Mouse (Mus musculus): ENCODE data around the gene Ifi35. TPM values are rescaled to one million over a fixed set of nuclear protein-coding genes. Genes with fewer than 3 reads are reported as not detected.
"Not testable (repeated sequence)": the region's sequence is repeated elsewhere in the genome, so short reads cannot be mapped to it uniquely, and the experiment has no call there.

The Ifi35 gene
- total RNA-seq, 2 experiments from 2014 or later: 8.6 to 8.7 TPM

DNA sequence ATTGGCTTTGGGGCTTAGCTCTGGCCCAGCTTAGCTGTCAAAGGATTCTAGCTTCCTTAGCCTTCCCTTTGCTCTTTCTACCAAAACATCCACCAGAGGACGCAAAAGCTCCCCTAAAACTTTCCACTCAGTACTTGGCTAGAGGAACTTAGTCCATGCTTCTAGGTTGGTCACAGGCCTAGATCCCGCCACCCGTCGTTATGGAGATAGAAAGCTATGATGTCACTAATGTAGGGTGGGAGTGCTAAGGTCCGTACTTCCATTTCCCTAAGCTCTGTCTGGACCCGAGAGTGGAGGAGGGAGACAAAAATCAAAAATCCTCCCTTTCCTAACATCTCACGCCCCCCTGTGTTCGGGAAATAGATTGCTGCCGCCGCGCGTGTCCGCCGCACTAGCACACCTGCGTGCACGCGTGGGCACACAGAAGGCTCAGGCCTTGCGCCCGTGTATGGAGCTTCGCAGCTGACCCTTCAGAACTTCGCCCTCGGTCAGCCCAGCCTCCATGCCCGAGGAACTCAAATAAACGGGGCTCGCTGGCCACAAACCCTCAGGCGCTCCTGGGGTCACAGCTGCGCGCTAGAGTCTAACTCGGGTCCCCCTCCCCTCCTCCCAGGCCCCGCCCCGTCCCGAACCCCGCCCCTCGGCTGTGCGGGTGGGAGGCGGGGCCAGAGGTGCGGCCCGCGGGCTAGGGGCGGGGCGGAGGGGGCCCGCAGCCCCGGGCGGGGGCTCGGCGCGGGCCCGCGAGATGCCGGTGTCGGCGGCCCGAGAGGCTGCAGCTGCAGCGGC is 19.5 kb downstream of the Ifi35 start:
- peak; percentile 62 for DNase-seq (ENCODE audit: low spot score)

GRCm38 (mm10) chr11:101468263-101468688 is 20.1 kb downstream of the Ifi35 start:
- peak; percentile 16 for DNase-seq (ENCODE audit: low spot score)

GRCm38 (mm10) chr11:101468731-101469130 is 20.5 kb downstream of the Ifi35 start:
- DNase-seq (ENCODE audit: low spot score): no peak

DNA sequence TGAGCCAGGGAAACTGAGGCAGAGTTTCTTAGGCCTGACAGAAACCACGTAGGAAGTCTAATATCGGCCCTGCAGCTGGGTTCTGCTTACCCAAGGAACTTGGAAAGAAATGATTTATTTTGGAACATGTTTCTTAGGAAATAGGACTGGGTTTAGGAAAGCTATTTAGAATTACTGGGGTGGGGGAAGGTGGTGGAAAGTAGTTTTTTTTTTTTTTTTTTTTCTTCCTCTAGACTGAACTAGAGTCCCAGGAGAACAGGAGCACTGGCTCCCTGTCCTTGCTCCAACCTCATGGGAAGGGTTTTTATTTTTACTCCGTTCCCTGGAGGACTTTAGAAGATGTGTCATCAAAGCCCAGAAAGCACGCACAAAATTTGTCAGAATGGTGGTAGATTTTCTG is 20.9 kb downstream of the Ifi35 start:
- DNase-seq (ENCODE audit: low spot score): no peak

DNA sequence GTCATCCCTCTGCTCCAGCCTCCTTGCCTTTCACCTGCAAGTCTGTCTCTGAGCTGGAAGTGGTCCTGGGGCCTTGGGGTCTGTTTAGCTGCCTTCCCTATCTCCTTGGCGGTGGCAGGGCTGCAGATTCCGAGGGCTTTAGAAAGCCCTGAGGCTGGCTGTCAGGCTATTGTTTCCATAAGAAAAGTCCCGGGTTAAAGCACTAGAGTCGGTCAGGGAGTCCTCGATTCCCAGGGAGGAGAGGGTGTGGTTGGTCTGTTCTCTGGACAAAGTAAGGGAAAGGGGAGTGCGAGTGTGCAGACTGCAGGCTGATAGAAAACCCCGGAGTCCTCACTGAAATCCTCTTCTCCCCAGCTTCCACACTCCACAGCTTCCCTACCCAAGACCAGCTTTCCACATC is 22.0 kb downstream of the Ifi35 start:
- no peak for DNase-seq (ENCODE audit: low spot score)

- no peak for DNase-seq (ENCODE audit: low spot score)
Observed at GRCm38 (mm10) chr11:101471926-101472325, 23.7 kb downstream of the Ifi35 start.

- DNase-seq (ENCODE audit: low spot score): no peak
Observed at GRCm38 (mm10) chr11:101472336-101472735, 24.1 kb downstream of the Ifi35 start.

- not testable (repeated sequence) for DNase-seq (ENCODE audit: low spot score)
Observed at GRCm38 (mm10) chr11:101473686-101474085, 25.5 kb downstream of the Ifi35 start.

DNA sequence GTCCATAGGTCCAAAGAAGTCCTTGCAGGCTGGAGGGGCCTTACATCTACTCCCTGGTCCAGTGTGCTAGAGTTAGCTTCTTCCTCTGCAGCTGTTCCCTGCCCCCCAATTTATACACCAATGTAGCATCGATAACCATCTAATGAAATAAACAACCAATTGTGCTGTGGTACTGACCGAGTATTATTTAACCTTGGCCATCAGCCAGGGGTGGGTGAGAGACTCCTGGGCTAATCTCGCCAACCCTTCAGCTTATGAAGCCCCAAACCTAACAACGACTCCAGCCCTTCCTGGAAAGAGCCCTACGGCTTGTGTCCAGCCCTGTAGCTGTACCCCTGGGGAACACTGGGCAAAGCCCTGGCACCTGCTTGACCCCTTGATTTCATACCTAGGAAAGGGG is 26.1 kb downstream of the Ifi35 start:
- no peak for DNase-seq (ENCODE audit: low spot score)

GRCm38 (mm10) chr11:101476361-101476760 is 28.2 kb downstream of the Ifi35 start:
- DNase-seq (ENCODE audit: low spot score): not testable (repeated sequence)

DNA sequence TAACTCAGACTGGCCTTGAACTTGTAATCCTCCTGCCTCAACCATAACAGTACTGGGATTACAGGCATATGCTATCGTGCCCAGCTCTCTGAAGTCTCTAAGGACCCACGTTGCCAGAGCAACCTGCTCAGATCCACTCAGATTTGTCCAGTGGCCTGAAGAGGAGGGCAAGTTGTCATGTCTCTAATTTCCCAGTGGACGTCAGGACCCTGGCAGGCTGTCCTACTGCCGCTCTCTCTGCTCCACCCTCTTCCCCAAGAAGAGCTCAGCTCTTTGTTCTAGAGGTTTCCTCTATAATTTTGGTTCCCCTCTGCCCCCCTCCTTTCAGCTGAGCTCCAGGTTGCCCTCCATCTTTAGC is 29.0 kb downstream of the Ifi35 start:
- DNase-seq (ENCODE audit: low spot score): no peak

- no peak for DNase-seq (ENCODE audit: low spot score)
Observed at GRCm38 (mm10) chr11:101477552-101478211, 29.5 kb downstream of the Ifi35 start.

- DNase-seq (ENCODE audit: low spot score): no peak
Observed at GRCm38 (mm10) chr11:101479171-101479635, 31.0 kb downstream of the Ifi35 start.

- DNase-seq (ENCODE audit: low spot score): no peak
Observed at GRCm38 (mm10) chr11:101480912-101481311, 32.7 kb downstream of the Ifi35 start.

DNA sequence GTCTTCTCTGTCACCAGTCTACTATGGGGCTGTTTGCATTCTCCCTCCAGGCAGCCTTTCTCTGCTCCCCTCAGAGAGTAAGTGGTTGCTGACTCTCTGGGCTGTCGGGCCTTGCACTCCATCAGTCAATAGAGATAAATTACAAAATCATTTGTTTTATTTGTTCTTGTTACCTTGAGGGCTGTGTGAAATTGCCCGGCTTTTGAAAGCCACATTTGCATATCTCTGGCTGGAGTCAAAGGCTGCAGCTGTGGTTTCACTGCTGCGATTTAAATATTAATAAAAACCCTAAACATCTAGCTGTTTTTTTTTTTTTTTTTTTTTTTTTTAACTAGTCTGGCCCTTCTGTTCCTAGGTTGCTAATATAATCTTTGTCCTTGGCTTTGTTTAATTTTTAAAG is 35.6 kb downstream of the Ifi35 start:
- no peak for DNase-seq (ENCODE audit: low spot score)

GRCm38 (mm10) chr11:101484245-101484644 is 36.0 kb downstream of the Ifi35 start:
- DNase-seq (ENCODE audit: low spot score): no peak

DNA sequence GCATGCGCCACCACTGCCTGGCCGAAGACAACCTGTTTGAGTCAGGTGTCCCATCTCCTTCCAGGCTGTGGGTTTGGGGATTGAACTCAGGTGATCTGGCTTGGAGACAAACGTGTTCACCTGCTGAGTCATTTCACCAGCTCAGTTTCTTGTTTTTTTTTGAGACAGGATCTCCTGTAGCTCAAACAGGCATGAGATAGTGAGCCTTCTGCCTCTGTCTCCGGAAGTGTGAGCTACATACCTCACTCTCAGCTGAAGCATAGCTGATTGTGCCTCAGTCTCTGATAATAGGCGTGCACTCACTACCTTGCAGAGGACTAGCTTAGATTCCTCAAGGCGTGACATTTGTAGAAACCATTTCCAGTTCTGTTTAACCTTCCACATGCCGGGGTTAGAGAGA is 36.6 kb downstream of the Ifi35 start:
- no peak for DNase-seq (ENCODE audit: low spot score)

- no peak for DNase-seq (ENCODE audit: low spot score)
Observed at GRCm38 (mm10) chr11:101485509-101486028, 37.4 kb downstream of the Ifi35 start.

GRCm38 (mm10) chr11:101486126-101486525 is 37.9 kb downstream of the Ifi35 start:
- DNase-seq (ENCODE audit: low spot score): no peak

- no peak for DNase-seq (ENCODE audit: low spot score)
Observed at GRCm38 (mm10) chr11:101506269-101506780, 58.1 kb downstream of the Ifi35 start.

GRCm38 (mm10) chr11:101507090-101507489 is 58.9 kb downstream of the Ifi35 start:
- DNase-seq (ENCODE audit: low spot score): no peak

Measured in gastrocnemius, adult 18-20 months (tissue).